Mouse (Mus musculus): ENCODE data around the gene Dip2c.

Gene Dip2c

DNA sequence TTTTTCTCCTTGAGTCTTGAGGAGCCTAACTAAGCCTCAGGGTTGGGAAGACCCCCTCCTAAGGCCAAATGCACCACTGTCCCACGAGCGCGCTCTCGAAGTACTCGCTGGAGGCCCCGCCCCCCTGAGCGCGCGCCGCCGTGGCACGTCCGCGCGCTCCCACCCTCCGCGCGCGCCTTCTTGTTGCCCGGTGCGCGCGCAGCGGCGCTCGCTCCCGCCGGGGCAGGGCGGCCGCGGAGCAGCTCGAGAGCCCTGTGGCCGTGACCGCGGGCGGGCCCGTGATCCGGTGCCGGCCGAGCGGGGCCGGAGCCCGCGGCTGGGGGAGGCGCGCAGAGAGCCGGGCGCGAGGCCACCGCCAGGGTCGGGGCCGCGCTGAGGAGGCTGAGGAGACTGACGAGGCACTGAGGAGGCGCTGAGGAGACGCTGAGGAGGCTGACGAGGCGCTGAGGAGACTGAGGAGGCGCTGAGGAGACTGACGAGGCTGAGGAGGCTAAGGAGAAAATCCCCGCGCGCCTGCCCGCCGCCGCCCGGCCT is at the start of gene Dip2c:
Dip2c (plus strand) TSS at position 207 of the 534 bp plus-strand sequence.
- DNase-seq = peak; percentile 97

DNA sequence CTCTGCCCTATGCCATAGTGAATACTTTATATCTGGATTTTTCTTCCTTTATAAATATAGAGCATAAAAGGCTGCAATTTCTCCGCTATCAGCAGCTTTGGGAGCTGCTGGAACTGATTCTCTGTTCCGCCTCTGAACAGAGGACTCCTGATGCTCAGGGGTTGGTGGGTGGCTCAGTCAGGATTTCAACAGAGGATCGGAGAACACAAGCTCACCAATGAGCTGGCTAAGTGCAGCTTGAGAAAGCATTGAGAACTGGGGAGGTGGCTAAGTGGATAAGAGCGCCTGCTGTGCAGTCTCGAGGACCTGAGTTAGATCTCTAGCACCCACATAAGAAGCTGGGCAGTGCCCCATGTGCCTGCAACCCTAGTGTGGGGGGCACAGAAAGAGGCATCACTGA is 49.2 kb upstream of the Dip2c start:
- DNase-seq = no peak

DNA sequence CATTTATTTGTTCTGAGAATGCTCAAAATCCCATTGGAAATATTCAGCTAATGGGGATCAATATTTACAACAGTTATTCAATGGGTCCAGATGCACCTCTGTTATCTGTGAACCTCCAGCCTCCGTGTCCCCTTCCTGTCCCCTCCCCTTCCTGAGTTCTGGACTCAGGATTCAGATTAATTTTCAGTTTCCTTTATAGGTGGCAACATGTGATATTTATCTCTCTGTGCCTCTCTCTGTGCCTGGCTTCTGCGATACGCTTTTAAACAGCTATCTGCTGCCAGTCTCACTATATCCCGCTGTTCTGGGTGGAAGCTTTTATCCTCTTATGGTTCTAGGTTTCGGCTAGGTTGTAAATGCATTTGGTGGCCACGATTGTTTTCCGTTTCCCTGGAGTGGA is 38.8 kb upstream of the Dip2c start:
- no peak for DNase-seq

DNA sequence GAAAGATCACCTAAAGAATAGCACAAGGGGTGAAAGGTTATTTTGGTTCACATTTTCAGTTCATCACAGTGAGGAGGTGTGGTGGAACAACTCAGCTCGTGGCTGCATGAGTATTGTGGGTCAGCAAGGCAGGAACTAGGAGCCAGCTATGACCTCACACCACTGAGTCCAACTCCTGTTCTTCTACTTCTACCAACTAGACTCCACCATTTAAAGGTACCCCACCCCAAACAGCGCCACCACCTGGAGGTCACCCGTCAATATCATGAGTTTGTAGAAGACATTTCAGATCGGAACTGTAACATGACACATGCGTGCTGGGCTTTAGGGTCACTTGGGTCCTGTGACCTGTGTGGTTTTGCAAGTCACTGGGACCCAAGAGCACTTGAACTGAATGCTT is 37.2 kb upstream of the Dip2c start:
- DNase-seq = no peak

DNA sequence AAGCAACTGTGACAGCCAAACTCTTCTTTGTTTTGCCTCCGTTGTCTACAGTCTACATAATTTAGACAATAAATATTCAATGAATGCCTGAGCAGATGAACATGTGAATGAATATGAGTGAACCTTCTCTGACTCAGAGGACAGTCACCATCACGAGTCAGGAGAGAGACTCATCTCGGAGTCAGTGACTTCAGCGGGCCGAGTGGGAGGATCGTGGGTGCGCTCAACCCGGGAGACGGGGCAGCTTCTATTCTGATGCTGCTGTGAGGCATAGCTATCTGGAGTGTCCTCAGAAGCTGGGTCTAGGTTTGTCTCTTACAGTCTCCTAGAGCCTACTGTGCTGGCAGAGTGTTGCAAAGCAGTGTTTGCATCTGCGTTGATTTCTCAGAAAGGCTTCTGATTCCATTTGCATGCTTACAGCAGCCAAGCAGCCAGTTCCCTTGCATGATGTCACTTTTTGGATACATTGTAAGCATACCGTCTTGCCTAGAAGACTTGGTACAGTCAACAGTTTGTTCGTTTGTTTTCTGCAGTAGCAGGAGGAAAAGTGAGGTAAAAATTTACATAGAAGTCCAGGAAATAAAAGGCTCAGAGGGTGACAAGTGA is 36.6 kb upstream of the Dip2c start:
- DNase-seq = no peak

DNA sequence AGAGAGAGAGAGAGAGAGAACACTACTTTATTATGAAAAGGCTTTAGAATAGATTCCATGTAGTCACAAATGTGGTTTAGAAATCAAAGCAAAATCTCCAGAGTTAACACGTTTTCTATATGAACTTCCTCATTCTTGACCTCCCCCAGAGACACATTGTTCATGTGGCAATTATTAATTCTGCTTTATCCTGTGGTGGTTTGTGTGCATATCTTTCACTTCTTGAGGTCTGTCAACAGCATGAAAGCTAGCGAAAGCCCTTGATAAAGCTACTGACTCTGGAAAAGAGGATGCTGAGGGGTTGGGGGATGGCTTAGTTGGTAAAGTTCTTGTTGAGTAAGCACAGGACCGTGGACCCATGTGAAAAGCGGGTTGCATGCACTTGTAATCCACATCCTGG is 14.6 kb upstream of the Dip2c start:
- no peak for DNase-seq

DNA sequence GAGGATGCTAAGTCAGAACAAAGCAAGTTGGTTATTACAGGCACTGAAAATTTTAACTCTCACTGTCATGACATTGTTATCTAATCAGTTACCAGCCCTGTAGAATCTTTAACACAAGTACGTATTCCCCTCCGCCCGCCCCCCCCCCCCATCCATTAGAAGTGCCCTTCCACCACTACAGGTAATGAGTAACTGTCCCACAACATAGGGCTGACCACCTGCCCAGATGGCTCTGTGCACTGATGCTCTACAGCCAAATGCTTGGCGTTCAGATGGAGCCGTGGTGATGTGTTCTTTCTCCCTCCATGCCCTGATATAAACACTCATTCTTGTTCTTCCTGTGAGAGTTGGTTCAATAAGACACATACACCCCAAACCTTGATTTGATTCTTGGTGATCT is 10.8 kb upstream of the Dip2c start:
- no peak for DNase-seq

DNA sequence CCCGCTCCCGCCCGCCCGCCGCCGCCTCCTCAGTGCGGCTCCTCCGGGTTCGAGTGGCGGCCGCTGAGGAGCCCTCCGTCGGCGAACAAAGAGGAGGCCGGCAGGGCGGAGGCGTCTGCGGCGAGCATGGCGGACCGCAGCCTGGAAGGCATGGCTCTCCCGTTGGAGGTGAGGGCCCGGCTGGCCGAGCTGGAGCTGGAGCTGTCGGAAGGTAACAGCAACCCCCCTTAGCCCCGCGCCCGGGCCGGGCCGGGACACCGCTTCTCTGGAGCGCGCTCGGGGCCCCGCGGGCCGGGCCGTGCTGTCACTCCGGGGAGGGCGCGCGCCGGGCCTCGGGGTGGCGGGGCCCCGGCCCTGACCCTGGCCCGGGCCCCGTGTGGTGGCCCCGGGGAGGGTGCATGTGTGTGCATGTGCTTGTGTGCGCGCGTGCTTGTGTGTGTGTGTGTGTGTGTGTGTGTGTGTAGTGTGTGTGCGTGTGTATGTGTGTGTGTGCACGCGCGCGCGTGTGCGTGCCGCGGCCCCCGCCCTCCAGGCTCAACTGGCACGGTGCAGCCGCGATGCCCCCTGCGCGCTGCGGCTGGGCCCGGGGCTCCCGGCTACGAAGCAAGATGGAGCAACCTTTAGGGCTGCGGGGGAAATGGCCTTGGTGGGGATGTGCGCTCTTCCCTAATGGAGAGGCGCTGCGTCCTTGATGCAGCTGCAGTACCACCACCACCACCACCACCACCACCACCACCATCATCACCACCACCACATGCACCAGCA is 710 bp downstream of the Dip2c start:
- DNase-seq = peak; percentile 77

DNA sequence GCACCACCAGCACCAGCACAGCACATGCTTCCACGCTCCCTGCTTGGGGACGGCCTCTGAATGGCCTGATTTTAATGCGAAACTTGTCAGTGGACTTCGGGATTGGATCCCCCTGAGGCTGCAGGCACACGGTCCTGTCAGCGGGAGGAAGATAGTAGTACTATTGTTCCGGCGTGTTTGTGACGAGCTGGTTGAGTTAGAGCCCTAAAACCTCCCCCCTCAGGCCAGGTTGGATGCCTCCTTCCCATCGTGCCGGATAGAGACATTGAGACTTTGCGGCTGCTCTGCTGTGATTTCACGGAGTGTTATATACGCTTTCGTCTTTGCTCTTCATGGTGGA is 1.3 kb downstream of the Dip2c start:
- DNase-seq = peak; percentile 44

DNA sequence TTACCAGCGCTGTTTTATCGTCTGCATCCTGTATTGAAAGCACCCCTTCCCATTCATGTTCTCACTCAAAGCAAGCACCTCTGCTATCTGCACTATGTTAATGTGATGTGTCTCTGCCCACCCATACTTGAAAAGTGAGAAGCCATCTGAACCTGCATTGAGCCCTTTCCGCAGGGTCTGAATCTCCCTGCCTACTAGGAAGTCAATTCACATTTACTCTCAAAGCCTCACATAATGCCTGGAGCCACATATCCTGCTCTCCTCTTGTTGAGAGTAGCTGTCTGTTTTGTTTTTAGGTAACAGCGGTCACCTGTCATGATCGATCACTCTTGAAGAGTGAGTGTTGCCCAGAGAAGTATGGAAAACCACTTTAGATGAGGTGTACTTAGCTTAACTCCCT is 2.3 kb downstream of the Dip2c start:
- no peak for DNase-seq

DNA sequence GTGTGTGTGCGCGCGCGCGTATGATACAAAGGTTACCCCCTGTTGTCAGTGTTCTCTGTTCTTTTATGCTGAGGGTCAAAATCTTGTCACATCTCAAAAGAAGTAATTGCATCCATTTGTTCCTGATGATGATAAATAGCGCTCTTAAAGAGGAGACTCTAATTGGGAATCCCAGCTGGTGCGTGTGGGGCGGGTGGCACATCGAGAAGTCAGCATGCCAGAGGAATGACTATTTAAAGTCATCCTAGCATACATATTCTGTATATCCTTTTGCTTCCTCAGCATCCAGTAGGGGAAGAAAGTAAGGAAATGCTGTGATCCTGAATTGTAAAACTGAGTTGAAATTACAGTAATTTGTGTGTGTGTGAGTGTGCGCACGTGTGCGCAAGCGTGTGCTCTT is 6.7 kb downstream of the Dip2c start:
- DNase-seq = peak; percentile 14

DNA sequence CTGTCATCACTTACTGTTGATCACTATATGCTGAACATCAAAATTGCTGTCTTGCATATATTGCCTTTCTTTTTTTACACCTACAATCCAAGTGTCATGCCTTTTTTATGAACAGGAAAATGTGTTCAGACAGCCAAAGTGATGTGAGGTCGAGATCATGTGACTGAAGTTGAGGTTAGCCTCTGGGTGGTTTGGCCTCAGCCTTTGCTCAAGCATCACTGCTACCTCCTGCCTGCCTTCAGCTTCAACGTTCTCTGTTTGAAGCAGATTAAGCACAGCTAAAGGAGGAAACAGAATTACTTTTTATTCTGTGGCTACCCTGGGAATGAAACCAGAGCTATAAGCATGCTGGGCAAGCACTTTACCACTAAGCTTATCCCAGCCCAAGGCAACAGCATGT is 13.6 kb downstream of the Dip2c start:
- DNase-seq = no peak

DNA sequence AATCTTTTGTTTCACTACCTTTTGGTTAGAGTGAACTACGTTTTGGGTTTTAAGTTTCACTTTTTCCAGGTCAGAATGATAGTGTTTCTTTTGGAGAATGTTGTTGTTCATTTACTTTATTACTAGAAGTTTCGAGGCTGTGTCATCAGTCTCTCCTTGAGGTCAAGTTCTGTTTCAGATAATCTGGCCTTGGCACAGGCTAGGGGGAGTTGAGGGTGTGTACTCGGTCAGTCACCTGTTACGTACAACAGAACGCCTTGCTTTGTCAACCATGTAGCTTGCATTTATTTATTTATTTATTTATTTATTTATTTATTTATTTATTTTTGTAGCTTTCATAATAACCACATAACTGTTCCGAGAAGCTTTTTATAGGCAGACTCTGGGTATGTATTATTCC is 20.0 kb downstream of the Dip2c start:
- no peak for DNase-seq

DNA sequence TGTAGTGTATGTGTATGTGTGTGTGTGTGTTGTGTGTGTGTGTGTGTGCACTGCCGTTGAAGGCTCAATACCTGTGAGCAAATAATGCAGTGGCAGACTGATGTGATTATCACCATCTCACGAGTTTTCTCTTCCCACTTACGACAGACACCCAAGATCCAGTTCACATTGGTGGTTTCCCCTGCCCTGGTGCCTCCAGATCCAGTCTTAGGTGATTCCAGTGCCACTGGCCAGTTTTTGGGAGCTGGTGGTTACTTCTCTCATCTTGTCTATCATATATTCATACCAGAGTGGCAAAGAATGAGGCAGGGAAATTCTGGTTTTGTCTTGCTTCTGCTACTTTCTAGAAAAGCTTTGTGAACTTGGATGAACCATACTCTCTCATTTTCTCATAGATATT is 20.9 kb downstream of the Dip2c start:
- DNase-seq = no peak

DNA sequence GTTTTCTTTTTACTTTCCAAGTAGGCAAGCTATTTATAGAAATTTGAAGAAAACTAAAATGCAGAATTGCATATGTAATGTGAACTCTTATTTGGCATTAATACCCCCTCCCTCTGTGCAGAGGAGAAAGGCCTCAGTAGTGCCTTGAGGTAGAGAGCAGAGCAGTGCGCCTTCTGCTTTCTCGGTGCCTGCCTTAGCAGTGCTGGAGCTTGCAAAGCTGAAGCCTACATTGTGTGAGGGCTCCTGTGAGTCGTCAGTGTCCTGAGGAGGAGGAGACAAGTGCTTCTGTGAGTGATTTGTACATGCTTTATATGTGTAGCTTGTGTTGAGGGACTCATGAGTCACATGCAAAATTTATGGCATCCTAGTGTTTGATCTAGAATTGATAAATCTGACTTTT is 21.4 kb downstream of the Dip2c start:
- no peak for DNase-seq

DNA sequence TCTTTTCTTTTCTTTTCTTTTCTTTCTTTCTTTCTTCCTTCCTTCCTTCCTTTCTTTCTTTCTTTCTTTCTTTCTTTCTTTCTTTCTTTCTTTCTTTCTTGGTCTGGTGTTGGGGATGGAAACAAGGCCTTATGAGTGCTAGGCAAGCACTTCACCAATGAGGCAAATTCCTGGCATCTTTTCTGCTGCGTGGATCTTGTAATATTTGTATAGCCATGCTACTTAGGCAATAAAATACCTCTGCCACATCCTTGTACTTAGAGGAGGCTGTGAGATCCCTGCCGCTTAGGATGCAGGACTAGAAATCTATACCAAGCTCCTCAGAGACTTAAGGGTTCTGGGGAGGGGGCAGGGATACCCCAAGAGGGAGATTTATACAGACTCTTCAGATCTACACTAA is 23.3 kb downstream of the Dip2c start:
- DNase-seq = no peak

DNA sequence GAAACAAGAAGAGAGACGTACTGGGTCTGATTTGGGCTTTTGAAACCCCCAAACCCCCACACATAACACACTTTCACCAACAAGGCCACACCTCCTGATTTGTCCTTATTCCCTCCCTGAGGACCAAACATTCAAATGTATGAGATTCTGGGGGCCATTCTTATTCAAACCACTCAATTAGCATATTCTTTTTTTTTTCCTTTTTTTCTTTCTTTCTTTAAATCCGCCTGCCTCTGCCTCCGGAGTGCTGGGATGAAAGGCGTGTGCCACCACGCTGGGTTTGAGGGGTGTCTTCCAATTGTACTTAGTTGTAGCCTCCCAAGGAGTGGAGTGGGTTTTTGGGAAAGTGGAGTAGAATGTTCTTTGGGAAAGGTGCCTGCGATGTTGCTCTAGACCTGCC is 32.5 kb downstream of the Dip2c start:
- no peak for DNase-seq

DNA sequence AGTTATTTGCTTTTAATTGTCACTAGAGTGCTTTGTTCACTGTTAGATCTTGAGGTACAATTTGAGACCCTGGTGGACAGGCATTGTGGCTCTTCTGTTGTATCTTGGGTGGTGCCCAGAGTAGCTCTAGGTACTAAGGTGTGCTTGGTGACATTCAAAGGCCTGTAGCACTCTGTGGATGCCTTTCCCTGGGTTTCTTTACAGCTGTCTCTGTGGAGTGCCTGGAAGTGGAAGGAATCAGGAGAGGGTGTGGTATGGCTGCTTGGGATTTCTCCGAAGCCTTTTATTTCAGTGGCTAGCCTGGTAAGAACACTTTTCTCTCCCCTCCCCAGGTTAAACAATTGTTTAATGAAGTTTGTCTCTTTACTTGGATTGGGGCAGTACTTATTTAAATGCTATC is 34.5 kb downstream of the Dip2c start:
- no peak for DNase-seq

DNA sequence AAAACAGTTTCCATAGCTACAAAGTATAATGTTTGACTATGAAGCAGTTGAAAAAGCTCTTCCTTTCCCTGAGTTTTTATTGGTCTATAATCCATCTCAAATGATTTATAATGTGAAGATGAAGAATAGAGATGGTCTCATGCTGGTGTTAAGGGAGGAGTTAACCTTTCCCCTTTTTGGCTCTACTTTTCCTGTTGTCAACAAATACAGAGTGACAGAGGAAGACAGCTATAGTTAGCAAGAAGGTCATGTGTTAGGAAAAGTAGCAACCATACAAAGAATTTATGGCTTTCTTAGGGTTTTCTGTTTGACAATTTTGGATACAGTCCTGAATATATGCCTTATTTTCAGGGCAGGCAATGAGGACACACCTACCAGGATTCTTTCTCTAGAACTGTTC is 36.6 kb downstream of the Dip2c start:
- DNase-seq = no peak

DNA sequence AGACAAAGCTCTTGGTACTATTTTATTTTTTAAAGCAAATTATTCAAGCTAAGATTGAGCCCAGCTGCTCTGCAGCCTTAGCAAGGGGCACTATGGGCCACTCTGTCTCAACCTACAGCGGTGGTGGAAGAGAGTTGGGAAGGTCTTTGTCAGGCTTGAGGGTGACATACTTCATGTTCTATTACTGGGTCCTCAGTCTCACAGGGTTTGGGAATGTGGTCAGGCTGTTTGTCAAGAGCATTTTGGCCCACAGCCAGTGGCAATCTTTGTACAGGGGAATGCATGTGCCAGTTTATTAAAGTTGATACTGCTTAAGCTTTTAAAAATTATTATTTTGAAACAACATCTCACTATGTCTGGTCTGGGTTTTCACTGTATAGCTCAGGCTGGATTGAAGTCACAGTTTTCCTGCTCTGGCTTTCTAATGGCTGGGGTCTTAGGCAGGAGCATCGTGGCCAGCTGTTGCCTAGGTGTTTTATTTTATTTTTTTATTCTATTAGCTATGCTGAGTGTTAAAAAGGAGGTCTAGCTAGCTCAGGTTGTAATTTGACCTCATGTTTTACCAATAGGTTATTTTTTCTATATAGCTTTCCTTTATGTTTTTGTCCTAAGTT is 37.9 kb downstream of the Dip2c start:
- no peak for DNase-seq

DNA sequence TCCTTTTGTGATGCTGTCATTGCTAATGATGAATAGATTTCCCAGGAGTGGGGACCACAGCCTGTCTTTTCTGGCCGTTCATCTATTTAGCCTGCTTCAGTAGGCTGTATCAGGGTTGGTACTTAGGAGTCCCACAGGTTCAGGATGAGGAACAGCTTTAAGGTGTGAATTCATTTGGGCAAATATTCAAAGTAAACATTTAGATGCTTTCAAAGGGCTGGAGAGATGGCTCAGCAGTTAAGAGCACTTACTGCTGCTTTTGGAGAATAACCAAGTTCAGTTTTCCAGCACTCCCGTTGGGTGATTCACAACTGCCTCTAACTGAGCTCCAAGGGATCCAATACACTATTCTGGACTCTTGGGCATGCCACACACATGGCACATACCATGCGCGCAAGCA is 38.4 kb downstream of the Dip2c start:
- DNase-seq = no peak

DNA sequence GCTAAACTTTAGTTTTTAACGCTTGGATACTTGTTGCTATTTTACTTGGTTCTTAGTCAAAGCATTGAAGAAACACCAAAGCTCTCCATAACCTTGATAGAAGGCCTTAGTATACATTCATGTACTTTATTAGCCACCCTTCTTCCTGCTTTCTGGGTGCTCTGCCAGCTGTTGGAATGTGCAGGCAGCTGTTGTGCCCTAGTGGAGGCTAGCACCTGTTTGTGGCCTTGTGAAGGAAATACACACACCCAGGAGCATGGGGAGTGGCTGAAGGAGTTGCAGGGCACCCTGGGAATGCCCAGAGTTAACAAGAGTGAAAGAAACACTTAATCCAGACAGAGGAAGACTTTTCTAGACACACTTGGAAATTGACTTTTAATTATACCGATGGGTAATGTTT is 43.4 kb downstream of the Dip2c start:
- DNase-seq = no peak

DNA sequence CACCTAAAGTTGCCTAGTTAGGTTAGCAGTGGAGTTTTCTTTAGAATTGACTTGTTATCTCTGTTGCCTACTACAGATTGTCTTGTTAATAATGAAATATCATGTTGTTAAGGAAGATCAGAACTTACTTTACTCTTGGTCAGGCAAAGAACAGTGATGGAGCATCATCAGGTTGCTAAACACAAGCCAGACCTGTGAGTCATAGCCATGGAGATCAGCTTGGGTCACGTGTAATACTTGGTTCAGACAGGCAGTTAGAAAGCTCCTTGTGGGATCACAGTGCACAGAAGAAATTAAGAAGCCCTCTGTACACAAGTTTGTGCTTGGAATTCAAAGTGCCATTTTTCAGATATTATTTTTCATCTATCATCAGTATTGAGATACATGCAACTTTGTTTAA is 48.9 kb downstream of the Dip2c start:
- no peak for DNase-seq

DNA sequence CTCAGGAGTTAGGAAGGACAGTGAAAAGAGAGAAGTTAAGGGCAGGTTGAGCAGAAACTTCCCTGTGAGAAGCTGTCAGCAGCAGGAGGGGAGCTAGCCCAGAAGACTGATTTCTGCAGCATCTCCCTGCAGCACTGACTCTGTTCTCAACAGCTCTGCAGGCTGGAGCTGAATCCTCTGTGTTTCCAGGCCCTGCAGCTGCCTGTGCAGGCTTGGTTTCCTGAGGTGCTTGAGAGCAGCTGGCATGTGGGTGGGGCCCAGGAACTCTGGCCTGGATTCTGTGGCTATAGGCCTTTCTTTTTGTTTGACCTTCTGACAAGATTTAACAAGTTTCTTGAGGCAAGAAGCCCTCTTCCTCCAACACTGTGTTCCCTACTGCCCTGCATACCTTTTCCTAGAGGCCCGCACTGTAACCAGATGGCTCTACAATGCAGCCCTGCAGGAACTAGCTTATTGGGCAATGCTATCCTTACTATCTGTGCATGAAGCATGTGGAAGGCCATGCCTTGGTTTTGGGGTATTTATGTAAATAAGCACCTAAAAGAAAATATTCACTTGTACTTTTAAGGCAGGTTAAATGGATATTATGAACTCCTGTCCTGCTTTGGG is 53.1 kb downstream of the Dip2c start:
- peak; percentile 60 for DNase-seq

All from embryo, embryonic 11 days (tissue).